Mouse (Mus musculus): ENCODE data around the gene Ak2.
A peak's percentile ranks its signal among the peaks of the same experiment; 100 is the strongest.

Gene Ak2

DNA sequence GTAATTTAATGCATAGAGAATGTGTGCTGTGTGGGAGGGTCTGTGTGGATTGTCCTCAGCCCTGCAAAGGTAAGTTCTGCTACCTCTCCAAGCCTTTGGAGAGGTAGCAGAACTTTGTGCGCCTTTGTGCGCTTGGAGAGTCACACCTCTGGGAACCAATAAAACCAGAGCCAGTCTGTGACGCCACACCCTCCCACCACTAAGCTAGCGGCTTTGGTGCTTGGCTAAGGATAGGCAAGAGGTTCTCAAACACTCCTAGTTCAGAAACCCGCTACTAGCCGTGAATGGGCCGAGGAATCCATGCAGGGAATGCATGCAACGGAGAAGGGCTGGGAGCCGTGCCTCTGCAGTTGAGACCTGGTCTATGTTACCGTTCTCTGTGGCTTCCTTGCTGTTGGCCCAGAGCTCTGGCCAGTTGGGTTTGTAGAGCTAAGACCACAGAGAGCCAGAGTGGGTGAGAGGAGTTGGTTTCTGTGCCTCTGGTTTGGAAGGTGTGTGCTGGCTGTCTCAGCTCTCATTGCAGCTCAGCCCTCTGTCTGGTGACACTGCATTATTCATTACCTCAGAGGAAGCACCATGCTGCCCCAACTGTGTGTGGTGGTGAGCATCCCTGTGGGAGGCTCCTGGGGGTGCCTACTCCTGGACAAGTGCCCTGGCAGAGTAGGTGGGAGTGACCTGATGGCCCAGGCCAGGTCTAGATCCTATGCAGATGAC lies 21.6 kb downstream of the Ak2 start:
- no peak for DNase-seq (ENCODE audit: low spot score)

DNA sequence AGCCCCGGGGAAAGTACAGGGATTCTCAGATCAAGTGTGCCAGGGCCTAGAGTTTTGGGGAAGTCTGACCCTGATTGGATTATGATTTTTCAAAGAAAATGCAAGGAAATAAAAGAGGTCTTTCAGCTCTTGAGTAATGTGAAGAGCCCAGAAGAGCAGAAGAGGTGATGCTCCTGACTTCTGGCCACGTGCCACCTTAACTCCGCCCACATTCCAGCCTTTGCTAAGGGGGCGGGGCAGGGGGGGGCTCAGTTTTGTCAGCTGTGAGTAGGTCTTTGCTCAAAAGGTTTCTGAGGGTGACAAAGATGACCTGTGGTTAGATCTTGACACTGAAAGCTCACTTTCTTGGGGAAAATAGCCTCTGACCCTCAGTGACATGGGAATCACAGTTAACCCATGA lies 24.6 kb downstream of the Ak2 start:
- DNase-seq (ENCODE audit: low spot score), result no peak

DNA sequence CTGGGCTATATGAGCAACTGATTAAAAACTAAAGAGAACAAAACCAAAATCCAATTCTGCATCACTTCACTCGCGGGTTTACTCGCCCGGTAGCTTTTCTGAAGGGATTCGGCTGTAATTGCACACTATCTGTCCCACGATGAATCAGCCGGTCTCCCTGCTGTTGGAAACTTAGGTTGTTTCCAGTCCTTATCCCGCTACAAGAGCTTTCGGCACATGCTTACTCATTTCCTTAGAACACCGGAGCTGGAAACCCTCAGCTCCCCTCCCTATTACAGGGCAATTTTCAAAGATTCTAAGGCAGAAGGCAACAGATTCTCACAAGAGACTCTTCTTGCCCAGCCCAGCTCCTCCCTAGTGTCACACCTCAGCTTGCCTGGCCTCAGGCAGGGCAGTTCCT lies 25.4 kb downstream of the Ak2 start:
- DNase-seq (ENCODE audit: low spot score), result no peak

DNA sequence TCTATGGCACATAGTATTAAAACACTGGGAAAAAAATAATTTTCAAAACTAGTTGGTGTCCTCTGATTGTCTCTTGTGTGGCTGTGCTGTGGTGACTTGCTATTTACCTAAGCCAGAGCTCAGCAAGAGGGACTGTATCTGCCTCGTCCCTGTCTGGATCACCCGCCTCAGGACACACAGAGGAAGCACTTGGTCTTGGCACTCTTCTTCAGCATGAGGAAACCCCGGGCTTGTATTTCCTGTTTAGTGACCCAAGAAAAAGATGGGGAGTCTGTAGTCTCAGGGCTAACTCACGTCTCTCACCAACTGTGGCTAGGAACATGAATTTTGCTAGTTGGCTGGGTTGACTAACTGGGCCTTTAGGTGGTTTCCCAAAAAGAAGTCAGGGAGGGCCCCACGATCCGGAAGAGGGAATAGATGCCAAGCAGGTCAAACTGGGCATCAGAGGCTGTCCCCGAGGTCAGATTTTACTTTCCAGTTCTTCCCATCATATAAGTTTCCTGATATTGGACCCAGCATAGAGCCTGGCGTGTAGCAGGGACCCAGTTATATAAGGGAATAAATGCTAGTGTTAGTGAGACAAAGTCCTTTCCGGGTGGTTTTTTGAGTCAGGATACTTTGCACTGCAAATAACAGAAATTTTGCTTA lies 27.2 kb downstream of the Ak2 start:
- DNase-seq (ENCODE audit: low spot score), result no peak

DNA sequence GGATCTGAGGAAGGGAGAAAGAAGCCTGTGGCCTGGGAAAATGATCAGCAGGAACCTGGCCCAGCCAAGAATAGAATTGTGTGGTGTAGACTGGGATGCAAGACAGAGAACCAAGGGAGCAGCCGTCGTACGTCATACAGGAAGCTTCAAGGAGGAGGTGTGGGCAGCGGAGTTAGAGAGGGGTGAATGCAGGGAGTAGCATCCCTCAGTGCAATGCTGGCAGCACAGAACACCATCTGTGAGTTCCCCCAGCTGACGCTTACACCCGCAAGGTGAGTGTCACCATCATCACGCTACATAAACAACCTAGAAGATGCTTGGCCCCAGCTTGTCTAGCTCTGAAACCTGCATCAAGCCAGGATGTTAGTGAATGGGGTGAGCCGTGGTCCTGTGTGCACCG lies 28.0 kb downstream of the Ak2 start:
- no peak for DNase-seq (ENCODE audit: low spot score)

DNA sequence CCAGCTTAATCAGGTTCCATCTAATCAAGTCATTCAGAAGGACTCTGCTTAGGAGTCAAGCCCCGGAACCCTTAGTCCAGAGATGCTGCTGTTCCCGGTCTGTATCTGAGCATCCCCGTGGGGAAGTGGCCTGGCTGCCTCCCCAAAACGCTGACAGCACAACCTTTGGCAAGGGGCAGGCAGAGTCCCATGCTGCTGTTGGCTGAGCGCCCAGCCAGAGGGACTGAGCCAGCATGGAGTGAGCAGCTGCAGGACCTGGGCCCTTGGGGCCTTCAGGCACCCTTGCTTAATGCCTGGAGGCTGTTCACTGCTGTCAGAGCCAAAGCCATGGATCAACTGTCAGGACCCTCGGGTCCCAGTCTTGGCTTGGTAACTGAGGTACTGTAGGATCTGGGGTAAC lies 28.7 kb downstream of the Ak2 start:
- DNase-seq (ENCODE audit: low spot score), result peak; percentile 81

DNA sequence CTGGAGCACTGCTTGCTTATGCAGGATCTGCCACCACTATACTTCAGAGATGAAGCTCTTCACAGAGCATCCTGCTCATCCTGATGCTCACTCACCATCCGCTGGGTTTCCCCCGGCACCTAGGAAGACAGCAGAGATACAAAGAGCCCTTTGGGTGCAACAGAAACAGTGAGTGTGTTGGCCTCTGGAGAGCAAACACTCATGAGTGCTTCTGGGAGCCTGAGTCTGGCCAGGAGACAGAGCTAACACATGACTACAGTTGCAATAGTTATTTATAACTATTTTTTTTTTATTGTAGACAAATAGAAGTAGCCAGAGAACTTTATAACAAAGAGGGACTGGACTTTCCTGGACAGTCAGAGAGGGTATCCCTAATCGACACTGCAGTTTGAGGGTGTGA lies 29.7 kb downstream of the Ak2 start:
- no peak for DNase-seq (ENCODE audit: low spot score)

DNA sequence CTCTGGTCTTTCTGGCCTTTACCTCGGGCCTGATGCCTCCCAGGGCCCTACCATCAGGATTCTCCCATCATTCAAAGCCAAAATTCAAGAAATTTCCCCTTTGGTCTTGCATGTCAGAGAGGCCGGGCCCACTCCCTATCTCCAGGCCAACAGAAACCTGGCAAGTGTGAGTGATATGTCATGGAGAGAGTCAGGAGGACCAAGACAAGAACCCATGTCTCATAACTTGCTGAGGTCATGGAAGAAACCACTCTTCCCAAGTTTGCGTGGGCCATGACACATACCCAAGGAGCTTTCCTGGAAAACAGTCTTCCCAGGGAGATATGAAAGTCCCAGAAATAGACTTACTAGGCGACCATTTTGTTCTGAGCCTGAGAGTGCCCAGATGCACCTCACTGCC lies 30.1 kb downstream of the Ak2 start:
- DNase-seq (ENCODE audit: low spot score), result no peak

DNA sequence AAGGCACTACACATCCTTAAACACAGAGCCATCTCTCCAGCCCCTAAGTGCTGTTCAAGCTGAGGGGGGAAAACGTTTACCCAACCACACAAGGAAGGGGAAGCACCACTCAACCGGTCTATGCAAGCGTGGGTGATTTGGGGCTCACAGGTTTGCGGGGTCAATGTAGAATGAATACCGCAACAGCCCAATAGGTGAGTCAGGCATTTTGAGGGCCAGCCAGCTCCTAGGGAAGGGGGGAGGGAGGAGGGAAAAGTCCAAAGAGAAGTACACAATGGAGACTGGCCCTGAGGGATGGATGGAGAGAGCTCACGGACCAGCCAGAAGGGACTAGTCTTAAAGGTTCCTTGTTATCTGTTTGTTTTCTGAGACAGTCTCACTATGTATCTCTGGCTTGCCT lies 32.1 kb downstream of the Ak2 start:
- DNase-seq (ENCODE audit: low spot score), result no peak

DNA sequence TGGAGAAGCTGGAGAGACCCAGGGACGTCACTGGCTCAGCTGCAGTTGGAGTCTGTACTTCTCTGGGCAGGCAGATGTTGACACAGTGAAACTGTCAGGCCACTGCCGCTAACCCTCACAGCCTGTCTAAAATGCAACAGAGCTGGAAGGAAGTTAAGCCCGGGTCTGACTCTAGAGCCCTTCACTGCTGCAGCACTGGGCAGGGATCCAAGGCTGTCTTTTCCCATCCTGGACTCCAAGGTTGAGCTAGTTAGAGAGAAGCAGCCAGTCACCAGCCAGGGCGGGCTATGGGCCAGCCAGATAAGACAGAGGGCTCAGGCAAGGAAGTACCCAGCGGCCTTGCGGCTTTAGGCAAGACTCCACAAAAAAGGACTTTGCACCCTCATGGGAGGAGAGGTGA lies 33.0 kb downstream of the Ak2 start:
- DNase-seq (ENCODE audit: low spot score), result peak; percentile 89

DNA sequence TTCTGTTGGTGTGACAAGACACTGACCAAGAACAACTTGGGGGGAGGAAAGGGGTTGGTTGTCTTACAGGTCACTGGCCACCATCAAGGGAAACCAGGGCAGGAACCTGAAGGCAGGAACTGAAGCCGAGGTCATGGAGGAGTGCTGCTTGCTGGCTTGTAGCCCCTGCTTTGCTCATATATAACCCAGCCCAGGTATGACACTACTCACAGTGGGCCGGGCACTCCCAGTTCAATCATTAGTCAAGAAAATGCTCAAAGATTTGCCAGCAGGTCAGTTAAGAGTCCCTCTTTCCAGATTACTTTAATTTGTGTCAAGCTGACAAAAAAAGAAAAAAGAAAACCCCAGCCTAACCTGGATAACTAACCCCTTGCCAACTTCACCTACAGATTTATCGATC lies 33.9 kb downstream of the Ak2 start:
- no peak for DNase-seq (ENCODE audit: low spot score)

DNA sequence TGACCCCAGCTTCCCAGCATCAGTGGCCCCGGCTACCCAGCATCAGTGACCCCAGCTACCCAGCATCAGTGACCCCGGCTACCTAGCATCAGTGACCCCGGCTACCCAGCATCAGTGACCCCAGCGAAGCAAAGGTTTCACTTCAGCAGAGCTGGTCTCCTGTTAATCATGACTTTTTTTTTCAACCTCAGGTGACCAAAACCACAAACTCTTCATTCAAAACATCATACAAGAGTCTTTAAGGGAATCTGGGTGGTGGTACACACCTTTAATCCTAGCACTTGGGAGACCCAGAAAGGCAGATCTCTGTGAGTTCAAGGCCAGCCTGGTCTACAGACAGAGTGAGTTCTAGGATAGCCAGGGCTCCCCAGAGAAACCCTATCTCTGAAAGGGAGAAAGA lies 39.0 kb downstream of the Ak2 start:
- no peak for DNase-seq (ENCODE audit: low spot score)

DNA sequence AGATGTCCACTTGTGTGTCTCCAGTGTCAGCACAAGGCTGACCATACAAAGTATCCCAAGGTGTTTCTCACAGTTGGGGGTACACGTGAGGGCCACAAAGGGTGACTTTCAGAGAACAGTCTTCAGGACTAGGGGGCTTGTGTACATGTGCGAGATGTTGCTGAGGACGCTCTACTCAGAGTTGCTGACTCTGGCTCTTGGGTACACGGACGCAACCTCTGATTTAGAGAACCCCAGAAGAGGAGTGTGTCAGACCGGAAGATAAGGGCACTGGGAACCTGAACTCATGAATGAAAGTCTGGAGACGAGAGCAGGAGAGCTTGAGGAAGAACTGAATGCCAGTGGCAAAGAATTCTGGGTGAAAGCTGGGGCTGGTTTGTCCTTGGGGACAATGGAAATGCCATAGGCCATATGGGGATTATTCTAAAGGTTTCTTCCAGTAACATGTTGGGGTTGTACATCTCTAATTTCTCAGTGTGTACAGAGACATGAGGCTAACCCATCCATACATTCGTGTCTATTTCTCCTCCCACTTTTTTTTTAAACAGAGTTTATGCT lies 39.7 kb downstream of the Ak2 start:
- DNase-seq (ENCODE audit: low spot score), result no peak

DNA sequence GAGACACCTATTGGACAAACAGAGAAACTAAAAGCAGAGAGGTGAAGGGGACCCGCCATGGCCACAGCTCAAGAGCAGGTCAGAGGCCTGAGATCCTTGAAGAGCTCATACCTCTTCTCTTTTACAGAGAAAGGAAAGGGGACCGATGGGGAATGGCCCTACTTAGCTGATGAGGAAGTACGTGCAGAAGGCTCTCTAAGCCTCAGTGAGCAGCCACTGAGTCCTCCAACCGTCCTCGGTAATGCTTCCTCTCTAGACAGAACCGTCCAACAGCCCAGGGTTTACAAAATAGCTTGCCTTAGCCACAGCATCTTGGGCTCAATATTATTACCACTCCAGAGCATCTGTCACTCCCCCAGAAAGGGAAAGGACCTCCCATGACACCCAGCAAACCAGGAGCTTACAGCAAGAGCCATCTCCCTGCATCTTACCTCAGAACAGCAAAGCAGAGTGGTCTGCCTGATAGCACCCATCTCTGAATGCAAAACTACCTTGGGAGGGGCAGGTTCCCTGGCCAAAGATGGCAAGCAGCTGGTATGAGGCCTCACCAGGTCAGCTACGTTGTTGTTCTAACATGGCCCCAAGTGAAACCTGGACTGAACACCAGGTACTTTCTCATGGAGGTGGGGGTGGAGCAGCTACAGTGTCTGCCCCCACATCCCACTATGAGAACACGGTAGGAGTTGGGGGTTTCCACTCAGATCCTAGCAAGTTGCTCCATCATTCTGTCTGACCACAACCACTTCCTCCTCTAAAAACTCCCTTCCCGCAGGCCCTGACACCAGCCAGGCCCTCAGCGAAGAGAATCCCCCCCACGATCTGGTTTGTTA lies 40.6 kb downstream of the Ak2 start:
- no peak for DNase-seq (ENCODE audit: low spot score)

DNA sequence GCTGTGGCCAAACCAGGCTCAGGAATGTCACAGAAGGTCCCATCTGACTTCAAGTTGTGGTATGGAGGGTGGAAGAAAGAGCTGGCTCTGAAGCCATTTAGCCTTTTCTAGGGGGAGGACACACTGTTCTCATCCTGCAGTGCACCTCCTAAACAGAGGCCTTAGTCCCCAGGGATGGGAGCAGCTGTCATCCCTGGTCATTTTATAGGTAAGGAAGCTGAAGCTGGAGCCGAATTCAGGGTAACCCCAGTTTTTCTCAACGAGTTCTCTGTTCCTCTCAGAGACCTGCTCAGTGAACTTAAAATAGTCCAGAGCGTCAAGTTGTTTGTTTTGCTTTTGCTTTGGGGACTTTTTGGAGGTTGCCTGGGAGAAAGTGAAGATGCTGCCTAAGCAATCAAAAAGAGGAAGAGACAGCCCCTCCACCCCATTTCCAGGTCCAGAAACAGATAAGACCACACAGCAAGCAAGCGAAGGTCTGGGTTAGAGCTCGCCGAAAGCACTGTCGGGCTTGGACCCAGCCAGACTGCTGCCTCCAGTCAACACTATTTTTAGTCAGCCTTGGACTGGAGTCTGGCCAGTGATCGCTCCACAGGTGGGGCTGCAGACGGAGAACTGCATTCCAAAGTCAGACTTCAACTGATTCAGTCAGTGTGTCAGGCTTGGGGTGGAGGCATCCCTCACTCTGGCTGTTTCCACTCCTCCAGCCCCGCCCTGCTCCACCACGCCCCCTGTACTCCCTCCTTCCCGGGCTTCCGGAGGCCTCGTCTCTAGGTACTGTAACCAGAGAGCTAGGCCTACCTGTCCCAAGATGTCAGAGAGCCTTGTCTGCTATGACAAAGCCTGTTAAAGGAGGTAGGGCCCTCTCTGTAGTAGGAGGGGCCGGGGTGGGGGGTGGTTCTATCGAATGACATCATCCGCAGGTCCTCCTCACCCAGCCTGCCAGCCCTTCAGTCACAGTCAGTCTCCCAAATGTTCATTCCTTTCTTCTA lies 41.5 kb downstream of the Ak2 start:
- peak; percentile 68 for DNase-seq (ENCODE audit: low spot score)

DNA sequence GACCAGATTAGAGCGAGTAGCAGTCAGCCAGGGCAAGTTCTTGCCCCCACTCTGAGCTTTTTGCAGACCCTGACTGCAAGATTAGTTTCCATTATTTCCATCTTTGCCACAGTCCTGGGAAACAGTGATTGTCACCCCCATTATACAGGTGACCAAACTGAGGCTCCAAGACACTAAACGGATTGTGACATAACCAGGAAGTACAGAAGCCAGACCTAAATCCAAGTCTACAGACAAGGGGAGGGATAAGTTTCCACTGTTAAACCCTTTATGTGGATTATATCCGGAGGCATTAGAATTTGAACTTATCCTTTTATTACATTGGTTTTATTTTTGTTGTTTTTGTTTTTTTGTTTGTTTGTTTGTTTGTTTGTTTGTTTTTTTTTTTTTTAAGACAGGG lies 42.5 kb downstream of the Ak2 start:
- no peak for DNase-seq (ENCODE audit: low spot score)

DNA sequence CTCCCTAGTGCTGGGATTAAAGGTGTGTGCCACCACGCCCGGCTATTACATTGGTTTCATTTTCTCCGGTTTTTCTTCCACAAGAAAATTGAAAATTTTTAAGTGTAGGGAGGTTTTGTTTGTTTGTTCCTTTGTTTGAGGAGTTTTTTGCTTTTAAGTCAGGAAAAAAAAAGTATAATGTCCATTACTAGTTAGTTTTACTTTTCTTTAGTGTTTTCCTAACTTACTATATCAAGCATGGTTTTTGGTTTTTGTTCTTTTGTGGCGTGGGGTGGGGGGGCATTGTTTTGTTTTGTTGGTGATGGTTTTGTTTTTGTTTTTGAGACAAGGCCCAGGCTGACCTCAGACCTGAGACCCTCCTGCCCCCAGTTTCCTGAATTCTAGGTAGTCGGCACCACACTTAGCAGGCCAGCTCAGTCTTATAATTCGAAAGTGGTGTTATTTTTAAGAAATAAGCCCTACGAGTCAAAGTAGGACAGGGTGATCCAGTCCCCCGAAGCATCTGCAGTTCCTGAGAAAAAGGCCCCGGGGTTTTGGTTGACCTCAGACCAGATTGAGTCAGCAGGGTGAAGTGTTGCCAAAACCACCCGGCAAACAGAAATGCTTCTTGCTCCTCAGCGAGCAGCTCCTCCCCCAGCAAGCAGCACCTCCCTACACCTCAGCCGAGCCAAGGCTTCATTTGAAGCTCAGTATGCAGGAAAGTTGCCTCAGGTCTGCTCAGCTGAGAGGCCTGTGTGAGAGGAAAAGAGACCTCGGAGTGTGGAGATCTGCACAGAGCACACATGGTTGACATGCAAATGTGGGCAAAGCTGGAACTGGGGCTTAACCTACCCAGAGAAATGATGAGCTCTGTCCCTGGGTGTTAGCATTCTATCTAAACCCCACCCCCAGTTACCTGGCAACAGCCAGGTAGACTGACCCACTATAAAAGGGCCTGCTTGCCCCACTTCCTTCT lies 43.2 kb downstream of the Ak2 start:
- DNase-seq (ENCODE audit: low spot score), result peak; percentile 68

DNA sequence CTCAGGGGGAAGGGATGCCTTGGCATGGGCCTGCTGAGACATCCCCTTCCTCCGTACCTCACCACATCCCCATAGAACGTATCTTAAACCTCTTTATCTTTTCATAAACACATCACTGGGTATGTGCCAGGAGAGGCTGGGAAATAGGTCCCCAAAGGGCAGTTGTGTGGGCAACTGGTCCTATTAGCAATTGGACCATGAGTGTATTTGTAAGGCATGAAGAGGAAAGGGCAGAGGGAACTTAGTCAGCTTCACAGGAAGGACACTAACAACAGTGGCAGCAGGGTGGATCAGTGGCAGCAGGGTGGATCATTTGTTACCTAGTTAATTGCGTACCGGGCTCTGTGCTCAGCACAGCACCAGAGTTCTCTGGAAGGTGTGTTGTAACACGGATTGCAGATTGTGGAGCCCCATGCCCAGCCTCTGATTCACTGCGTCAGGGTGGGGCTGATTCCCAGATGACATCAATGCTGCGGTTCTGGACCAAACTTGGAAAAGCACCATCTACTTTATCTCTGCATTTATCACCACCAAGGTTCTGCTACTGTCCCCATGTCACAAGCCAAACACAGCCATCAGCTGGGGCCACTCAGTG lies 44.2 kb downstream of the Ak2 start:
- DNase-seq (ENCODE audit: low spot score), result no peak

DNA sequence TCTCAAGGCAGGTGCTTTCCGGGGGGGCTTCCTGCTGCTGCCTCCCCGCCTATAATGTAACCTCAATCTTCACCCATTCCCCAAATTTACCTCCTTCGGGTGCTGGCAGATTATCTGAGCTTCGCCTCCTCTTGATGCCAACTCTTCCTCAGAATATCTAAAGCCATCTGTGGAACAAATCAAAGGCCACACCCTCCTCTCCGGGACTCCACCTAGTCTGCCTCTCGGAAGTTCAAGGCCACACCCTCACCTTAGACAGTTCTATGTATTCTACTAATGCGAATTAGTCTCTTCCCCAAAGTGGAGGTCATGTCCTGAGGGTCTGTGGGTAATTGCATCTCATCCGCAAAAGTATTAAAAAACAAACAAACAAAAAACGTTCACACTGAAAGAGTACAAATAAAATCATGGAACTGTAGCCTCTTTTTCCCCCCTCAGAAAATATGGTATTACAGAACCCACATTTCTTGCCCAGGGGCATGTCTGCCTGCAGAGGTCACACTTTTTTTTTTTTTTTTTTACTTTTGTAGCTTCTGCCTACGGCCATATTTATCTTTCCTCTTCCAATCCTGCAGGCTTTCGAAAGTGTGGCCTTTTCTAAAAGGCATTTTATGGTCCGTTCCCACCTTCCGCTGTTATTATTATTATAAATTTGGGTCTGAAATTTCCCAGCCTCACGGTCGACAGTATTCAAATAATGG lies 56.1 kb downstream of the Ak2 start:
- DNase-seq (ENCODE audit: low spot score), result no peak
